Mouse (Mus musculus) liver, embryonic 14.5 days (tissue): ENCODE results near the gene Fgf4. TPM values are rescaled to one million over a fixed set of nuclear protein-coding genes. Genes with fewer than 3 reads are reported as not detected.
"Not testable (repeated sequence)": the region's sequence is repeated elsewhere in the genome, so short reads cannot be mapped to it uniquely, and the experiment has no call there.

Source experiments
- ATAC-seq: fragments of 200-750 bp; cut with Nextera tagmentation; 2 replicates; pipeline ENCODE4 v1.8.0; 2017; ENCODE audit warnings: moderate number of reproducible peaks, mild to moderate bottlenecking, moderate library complexity; ENCODE audit not compliant: insufficient read depth
- DNase-seq, 3 experiments: peaks; one replicate each; pipeline ENCODE4 v3.0.0-alpha.2; 2012 to 2013; ENCODE audit warnings: low read depth in 3 of 3, low spot score in 3 of 3
- H3K27ac ChIP-seq: fragments of 300-500 bp; sonication (generic); 2 replicates; pipeline ENCODE4 v1.5.1; 2014; ENCODE audit warnings: moderate library complexity, mild to moderate bottlenecking, control low read depth, inconsistent platforms
- H3K27me3 ChIP-seq: fragments of 300-500 bp; sonication (generic); 2 replicates; pipeline ENCODE4 v1.6.1; 2014; ENCODE audit warnings: mild to moderate bottlenecking, low read length, moderate library complexity; ENCODE audit not compliant: control insufficient read depth, insufficient read depth
- H3K36me3 ChIP-seq: fragments of 300-500 bp; sonication (generic); replicated peaks from 2 replicates; pipeline ENCODE4 v1.6.1; 2014; ENCODE audit warnings: low read depth; ENCODE audit not compliant: control insufficient read depth, insufficient read depth
- H3K4me1 ChIP-seq, 2 experiments: fragments of 200-500 bp in 1 of 2; fragments of 300-500 bp in 1 of 2; sonication (generic) in 1 of 2; replicated peaks; 2 replicates each; pipeline ENCODE4 v1.6.1; 2012 to 2014; ENCODE audit warnings: antibody characterized with exemption in 1 of 2, inconsistent platforms in 1 of 2, low read length in 1 of 2; ENCODE audit not compliant: control insufficient read depth in 2 of 2, insufficient read depth in 2 of 2
- H3K4me2 ChIP-seq: fragments of 300-500 bp; sonication (generic); 2 replicates; pipeline ENCODE4 v1.6.1; 2014; ENCODE audit warnings: low read depth, mild to moderate bottlenecking, control low read depth, moderate library complexity
- H3K4me3 ChIP-seq, 2 experiments: fragments of 200-500 bp in 1 of 2; fragments of 300-500 bp in 1 of 2; sonication (generic) in 1 of 2; 2 replicates each; pipeline ENCODE4 v1.5.1; 2012 to 2014; ENCODE audit warnings: low read depth in 2 of 2, low read length in 2 of 2, mild to moderate bottlenecking in 2 of 2, control low read depth in 1 of 2, inconsistent platforms in 1 of 2, moderate library complexity in 1 of 2; ENCODE audit not compliant: insufficient read depth in 1 of 2
- H3K9ac ChIP-seq: fragments of 300-500 bp; sonication (generic); replicated peaks from 2 replicates; pipeline ENCODE4 v1.6.1; 2014; ENCODE audit warnings: mild to moderate bottlenecking, control low read depth, moderate library complexity
- H3K9me3 ChIP-seq: fragments of 300-500 bp; sonication (generic); 2 replicates; pipeline ENCODE4 v1.6.1; 2016; ENCODE audit warnings: low read length, mixed read lengths; ENCODE audit not compliant: control insufficient read depth
- CTCF ChIP-seq: IDR thresholded peaks from 2 replicates; pipeline ENCODE4 v1.5.1; 2016; ENCODE audit warnings: antibody characterized with exemption, low read depth, control low read depth
- EP300 ChIP-seq: IDR thresholded peaks from 2 replicates; pipeline ENCODE4 v1.6.1; 2016; ENCODE audit warnings: antibody characterized with exemption, low read depth
- WGBS: fragments of 180-500 bp; shearing (Covaris S2); extraction: QIAGEN DNeasy Blood & Tissue Kit; methylation state at CpG from one replicate; pipeline ENCODE4 v1.1.7; 2014; ENCODE audit not compliant: insufficient replicate concordance; 5-methylcytosine and 5-hydroxymethylcytosine counted together
- polyA plus RNA-seq, 2 experiments: library from polyadenylated mRNA; depleted of rRNA in 1 of 2; stranded (reverse) in 1 of 2; unstranded in 1 of 2; fragments of >200 nt; fragmentation: Nextera tagmentation in 1 of 2; extraction: Ambion mirVana in 1 of 2; gene quantifications; 2 replicates each; pipeline versions ENCODE4 v1.2.1 to v1.2.3; 2012 to 2014

Fgf4 gene
- polyA plus RNA-seq, 2 experiments, result not detected

GRCm38 (mm10) chr7:144894706-144895105, 47.5 kb downstream of the Fgf4 start:
- no peak for ATAC-seq
- Histone ChIP-seq H3K4me2 (peak overlapping the region; percentile 68), H3K4me1 (no peaks in the 10 kb centered on the region), H3K9ac (no peak overlapping the region), H3K36me3 (no peaks in the 10 kb centered on the region), H3K27ac (no peak overlapping the region), H3K9me3 (no peaks in the 10 kb centered on the region), H3K4me3 (no peak overlapping the region), H3K27me3 (peaks cover 53% of the 10 kb centered on the region)
- DNase-seq, result no peak
- WGBS, result 3% methylated on average over 4 of the region's 4 CpGs
- no peak for TF ChIP-seq CTCF
- no peak for TF ChIP-seq EP300

DNA sequence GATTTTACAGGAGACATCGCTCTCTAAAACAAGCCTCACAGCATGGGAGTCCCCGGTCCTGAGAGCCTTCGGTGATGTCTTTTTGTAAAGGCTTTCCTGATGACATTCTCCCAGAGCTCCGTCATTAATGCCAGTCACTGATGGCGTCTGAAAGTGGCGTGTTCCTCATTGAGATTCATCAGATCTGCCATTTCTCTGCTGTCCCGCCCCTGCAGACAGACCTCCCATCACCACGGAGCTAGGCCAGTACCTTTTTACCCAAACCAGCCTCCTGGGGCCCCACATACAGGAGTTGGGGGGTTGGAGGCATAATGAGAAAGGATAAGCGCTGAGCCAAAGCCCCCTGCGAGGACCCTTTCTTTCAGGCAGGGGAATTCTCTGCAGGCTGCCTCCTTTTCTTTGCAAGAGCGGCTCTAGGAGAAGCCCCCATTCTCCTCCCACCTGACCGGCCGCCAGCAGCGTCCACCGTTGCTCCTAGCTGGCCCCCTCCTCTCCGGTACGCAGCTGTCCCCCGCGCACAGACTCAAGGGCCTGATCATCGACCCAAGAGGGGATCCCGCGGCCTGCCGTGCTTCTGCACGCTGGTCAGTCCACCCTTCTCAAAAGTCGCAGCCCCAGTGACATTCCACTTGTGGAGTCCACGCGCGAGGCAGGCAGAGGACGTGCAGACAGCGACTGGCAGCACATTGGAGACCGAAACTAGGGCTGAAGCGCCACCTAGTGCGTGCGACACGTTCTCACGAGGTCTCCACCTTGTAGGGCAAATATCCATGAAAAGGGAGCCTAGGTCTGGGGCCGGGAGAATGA, 48.3 kb downstream of the Fgf4 start:
- no peaks in the 10 kb centered on the region for H3K4me1 ChIP-seq
- peak overlapping the region; percentile 25 to 37 for H3K4me3 ChIP-seq
- no peak overlapping the region for H3K27ac ChIP-seq
- H3K4me2 ChIP-seq, result peak overlapping the region; percentile 68
- H3K9me3 ChIP-seq, result no peaks in the 10 kb centered on the region
- no peak overlapping the region for H3K9ac ChIP-seq
- ATAC-seq, result peak; percentile 56; the same call in 1 of the 2 replicates
- peaks cover 55% of the 10 kb centered on the region for H3K27me3 ChIP-seq
- whole genome bisulfite sequencing, result 1% methylated on average over 37 of the region's 37 CpGs
- DNase-seq, result peak in 1 of 3 experiments; percentile 33
- TF ChIP-seq EP300 (no peak), CTCF (peak; percentile 87)
- no peaks in the 10 kb centered on the region for H3K36me3 ChIP-seq

DNA sequence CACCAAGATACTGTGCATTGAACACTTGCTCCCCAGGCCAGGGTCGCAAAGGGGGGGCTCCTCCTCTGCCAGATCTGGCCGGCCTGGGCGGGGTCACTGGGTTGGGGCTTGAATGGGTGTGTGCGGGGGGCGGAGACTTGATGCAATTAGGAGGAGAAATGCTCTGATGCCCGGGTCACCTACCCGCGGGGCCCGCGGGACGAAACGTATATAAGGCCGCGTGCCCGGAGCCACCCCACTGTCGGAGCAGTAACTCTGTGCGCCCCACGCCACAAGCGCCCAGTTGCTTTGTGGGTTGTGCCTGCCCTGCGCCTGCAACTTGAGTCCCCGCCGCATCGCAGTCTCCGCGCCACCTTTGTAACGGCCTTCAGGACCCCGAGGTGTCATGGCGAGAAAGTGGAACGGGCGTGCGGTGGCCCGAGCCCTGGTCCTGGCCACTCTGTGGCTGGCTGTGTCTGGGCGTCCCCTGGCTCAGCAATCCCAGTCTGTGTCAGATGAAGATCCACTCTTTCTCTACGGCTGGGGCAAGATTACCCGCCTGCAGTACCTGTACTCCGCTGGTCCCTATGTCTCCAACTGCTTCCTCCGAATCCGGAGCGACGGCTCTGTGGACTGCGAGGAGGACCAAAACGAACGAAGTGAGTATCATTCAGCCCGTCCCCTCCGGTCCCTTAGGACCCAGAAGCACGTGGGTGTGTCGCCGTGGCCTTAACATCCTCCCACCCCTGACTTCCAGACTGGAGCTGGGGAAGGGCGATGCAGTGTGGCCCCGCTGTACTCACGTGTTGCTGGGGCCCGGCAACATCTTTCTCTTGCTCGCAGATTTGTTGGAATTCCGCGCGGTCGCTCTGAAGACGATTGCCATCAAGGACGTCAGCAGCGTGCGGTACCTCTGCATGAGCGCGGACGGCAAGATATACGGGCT, 49.4 kb downstream of the Fgf4 start, which contains the start of gene Fgf15:
Fgf15 (plus strand) TSS at position 238 of the 925 bp plus-strand sequence.
- H3K9me3 ChIP-seq, result no peaks in the 10 kb centered on the region
- peaks cover 55% of the 10 kb centered on the region for H3K27me3 ChIP-seq
- no peak within 1 kb of the TSS for H3K27ac ChIP-seq
- H3K9ac ChIP-seq, result no peak within 1 kb of the TSS
- peak within 1 kb of the TSS; percentile 25 to 37 for H3K4me3 ChIP-seq
- H3K4me2 ChIP-seq, result peak within 1 kb of the TSS; percentile 68
- no peaks in the 10 kb centered on the region for H3K36me3 ChIP-seq
- no peaks in the 10 kb centered on the region for H3K4me1 ChIP-seq
- WGBS, result under 1% methylated on average over 65 of the region's 65 CpGs
- no peak for ATAC-seq
- TF ChIP-seq CTCF (no peak), EP300 (no peak)
- no peak for DNase-seq

- TF ChIP-seq CTCF (no peak), EP300 (no peak)
Observed at GRCm38 (mm10) chr7:144898506-144898905, 51.3 kb downstream of the Fgf4 start.

GRCm38 (mm10) chr7:144905514-144905913, 58.3 kb downstream of the Fgf4 start:
- not testable (repeated sequence) for H3K4me2 ChIP-seq, H3K9me3 ChIP-seq, H3K4me3 ChIP-seq, H3K27ac ChIP-seq, H3K36me3 ChIP-seq, H3K4me1 ChIP-seq, ATAC-seq, H3K27me3 ChIP-seq, DNase-seq, H3K9ac ChIP-seq
- TF ChIP-seq CTCF, result peak; percentile 48
- WGBS, result 71% methylated on average over 3 of the region's 3 CpGs

More at GRCm38 (mm10) chr7:144898506-144898905, 51.3 kb downstream of the Fgf4 start:
- H3K36me3 ChIP-seq, result no peaks in the 10 kb centered on the region
- ATAC-seq (no peak), DNase-seq (no peak)
- no peaks in the 10 kb centered on the region for H3K4me1 ChIP-seq
- H3K9ac ChIP-seq, result no peak overlapping the region
- 66% methylated on average over 6 of the region's 6 CpGs for WGBS
- H3K27me3 ChIP-seq, result peaks cover 55% of the 10 kb centered on the region
- H3K9me3 ChIP-seq, result no peaks in the 10 kb centered on the region
- no peak overlapping the region for H3K4me2 ChIP-seq
- H3K27ac ChIP-seq, result no peak overlapping the region
- no peak overlapping the region for H3K4me3 ChIP-seq
